Mouse (Mus musculus) embryonic stem cell, embryonic (primary cell): ENCODE results near the gene Olfr311.

Experiments
- CTCF ChIA-PET, 4 experiments: fragments of 300-600 bp in 2 of 4; fragments of 350-600 bp in 2 of 4; sonication (Branson Sonifier 250); formaldehyde crosslinking; loops; one replicate each; lab custom pipeline; 2022; ENCODE audit warnings: inconsistent platforms in 2 of 4; lab: Charles Lee
- POLR2A ChIA-PET, 4 experiments: fragments of 300-600 bp in 2 of 4; fragments of 350-600 bp in 2 of 4; sonication (Branson Sonifier 250); formaldehyde crosslinking; loops; one replicate each; lab custom pipeline; 2022; ENCODE audit warnings: antibody characterized with exemption in 4 of 4, inconsistent platforms in 1 of 4; lab: Charles Lee

Olfr311 gene

DNA sequence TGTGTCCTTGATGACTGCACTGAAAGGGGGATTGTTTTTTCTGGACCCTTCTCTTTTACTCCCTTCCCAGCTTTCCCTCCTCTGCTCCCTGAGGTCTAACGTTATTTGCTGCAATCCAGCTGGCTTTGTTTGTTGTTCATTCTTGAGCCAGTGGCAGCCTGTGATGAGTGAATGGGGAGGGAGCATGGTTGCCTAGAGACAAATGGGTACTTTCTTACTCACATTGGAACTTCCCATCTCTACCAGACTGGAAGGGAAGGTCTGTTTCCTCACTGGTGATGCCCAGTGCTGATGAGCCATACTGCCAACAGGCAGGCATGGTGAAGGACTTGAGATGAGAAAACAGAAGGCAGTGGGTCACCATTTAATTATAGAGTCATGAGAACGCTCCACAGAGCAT, 10.7 kb downstream of the Olfr311 start:
- POLR2A ChIA-PET: no interaction called here
- CTCF ChIA-PET: no interaction called here

DNA sequence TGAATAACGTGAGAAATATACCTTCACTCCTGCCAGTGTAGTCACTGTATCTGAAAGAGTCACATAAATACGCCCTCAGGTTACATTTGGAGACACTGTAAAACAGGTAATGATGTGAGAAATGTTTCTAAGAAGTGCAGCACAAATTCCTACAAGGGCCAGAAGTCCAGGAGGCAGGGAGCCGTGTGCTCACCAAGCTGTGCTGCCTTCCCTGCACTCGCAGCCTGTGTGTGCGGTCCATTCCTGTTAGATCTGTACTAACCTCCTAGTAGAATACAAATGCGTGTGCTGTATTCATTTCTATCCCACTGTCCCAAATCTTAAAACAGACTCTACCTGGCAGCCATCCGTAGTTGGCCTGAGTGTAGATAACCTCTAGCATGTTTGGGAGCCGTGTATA, 21.7 kb downstream of the Olfr311 start:
- ChIA-PET CTCF (no interaction called here), POLR2A (no interaction called here)

DNA sequence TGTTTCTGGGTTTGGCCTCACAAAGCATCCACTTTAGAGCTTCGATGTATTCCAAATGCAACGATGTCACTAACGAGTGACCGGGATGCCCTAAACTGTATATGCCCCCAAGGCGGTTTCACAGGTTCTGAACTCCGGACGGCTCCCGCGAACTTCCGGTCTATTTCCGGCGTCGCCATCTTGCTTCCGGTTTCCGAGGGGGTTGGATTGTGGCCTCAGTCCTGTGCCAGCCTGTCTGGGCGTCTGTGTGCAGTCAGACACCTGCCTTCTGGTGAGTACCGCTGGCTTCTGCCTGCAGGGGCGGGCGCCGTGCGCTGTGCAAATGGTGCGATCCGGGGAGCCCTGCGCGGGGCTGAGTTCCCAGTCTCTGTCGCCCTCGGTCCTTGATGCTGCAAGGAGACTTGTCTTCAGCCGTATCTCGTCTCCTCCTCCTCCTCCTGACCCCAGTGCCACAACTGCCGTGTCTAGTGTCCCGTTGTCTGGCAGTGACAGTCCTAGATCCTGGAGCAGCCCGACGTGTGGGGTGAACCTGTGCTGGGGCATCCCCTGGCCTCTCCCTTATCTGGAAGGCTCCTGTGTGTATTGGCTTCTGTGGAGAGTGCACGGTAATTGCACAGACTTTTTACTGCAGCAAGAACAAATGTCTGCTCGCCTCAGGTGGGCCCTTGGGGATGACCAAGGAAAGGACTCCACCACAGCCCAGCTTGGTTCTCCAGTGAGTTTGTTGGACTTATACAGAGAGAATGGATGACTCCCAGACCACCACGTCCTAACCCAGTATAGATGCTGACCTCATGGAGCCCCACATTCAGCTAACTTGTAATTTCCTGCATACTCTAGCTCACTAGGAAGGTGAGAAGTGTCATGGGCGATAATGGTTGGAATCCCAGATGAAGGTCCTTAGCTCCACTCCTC, 28.2 kb downstream of the Olfr311 start, which contains the start of gene 2810021J22Rik:
Gene 2810021J22Rik, plus strand, starts transcription at position 178 of the 915 bp plus-strand sequence.
- POLR2A ChIA-PET: interaction anchor here in 3 of 4 experiments (0.6 to 1.3 kb wide), 8 partner anchors 12 to 87 kb away, joined by 3 to 4 read pairs (median 3); partner anchors contain the start of genes Gm12258 (in 1 of the 3), Hist3h2a (in 1 of the 3), Trim17 (in 1 of the 3) and Zfp39 (in 1 of the 3)
- CTCF ChIA-PET: interaction anchor here in 3 of 4 experiments (0.6 to 1.2 kb wide), 4 partner anchors 50 to 756 kb away, joined by 3 to 5 read pairs (median 3); no protein-coding TSS in a partner anchor

DNA sequence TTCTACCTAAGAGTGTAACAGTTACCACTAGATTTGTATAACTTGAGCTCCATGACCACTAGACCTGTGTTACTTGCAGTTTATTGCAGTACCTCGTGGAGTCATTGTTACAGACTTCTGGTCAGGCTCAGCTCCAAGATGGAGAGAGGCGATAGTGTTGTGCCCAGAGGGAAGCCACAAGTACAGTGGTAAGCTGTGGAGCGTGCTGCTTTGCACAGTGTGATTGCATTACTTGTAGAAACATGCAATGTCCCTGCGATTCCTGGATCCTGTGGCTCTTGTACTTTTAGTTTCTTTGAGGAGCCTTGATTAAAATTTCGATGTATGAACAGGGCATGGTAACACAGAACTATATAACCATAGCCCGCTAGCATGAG, 28.9 kb downstream of the Olfr311 start:
- CTCF ChIA-PET: interaction anchor here in 1 of 4 experiments (0.6 kb wide), 1 partner anchor 755 kb away, joined by 5 read pairs; no protein-coding TSS in a partner anchor
- POLR2A ChIA-PET: interaction anchor here in 3 of 4 experiments (1.0 to 1.3 kb wide), 6 partner anchors 11 to 87 kb away, joined by 3 to 4 read pairs (median 3); partner anchors contain the start of genes Gm12258 (in 1 of the 3), Hist3h2a (in 1 of the 3), Trim17 (in 1 of the 3) and Zfp39 (in 1 of the 3)

DNA sequence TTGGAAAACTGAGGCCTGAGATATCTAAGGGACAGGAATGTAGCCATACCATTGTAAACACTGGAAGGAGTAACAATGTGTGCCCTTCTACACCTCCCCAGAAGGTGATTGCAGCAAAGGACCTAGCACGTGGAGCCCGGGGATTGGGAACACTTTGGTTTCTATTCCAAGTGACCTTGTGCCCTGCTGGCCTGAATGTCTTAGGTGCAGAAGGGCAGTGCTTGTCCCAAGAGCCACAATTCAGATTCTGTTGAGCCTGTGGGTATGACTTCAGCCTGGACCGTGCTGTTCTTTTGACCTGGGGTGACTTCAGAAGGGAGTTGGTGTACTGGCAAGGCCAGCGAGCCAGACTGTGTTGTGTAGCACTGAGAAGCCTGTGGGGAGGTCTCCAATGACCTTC, 31.9 kb downstream of the Olfr311 start:
- POLR2A ChIA-PET: no interaction called here
- CTCF ChIA-PET: no interaction called here

DNA sequence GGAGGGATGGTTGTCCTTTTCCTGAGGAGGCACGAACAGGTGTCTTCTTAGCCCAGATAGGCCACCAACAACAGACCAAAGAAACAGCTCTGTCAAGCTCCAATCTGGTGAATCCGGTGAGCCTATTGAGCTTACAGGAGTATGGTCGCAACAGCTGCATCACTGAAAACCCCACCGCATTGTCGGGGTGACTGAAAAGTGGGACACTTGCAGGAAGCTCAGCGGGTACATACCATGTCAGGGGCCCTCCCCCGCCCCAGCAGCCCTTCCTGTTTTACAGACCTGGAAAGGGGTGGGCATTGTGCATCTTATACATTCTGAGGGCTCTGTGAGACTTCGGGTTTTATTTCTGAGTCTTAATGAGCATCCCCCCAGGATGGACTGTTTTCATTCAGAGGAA, 44.7 kb downstream of the Olfr311 start:
- ChIA-PET CTCF (no interaction called here), POLR2A (interaction anchor here in 1 of 4 experiments (2.0 kb wide), 1 partner anchor 9 kb away, joined by 4 read pairs; no protein-coding TSS in a partner anchor)

DNA sequence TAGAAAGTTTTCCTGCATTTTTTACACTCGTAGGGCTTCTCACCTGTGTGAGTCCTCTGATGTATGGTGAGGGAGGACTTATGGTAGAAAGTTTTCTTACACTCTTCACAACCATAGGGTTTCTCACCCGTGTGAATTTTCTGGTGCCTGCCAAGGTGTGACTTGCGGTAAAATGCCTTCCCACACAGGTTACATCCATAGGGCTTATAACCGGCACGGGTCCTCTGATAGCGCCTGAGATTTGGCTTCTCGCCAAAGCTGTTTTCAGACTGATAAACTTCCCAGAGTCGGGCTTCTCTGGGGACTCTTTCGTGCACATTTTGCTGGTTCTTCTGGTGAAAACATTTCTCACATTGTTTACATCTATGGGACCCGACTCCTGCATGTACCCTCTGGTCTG, 51.5 kb downstream of the Olfr311 start:
- ChIA-PET CTCF (no interaction called here), POLR2A (interaction anchor here in 1 of 4 experiments (3.1 kb wide), 1 partner anchor 14 kb away, joined by 12 read pairs; the partner anchor contains the start of gene Zfp39)
